Mouse (Mus musculus) CH12.LX (cell line): ENCODE data around the gene Gm49380. TPM values are rescaled to one million over a fixed set of nuclear protein-coding genes. Genes with fewer than 3 reads are reported as not detected.
A peak's percentile ranks its signal among the peaks of the same experiment; 100 is the strongest.

Source experiments
- DNase-seq: peaks from one replicate; pipeline ENCODE4 v3.0.0-alpha.2; 2013; ENCODE audit errors: extremely low read depth
- H3K27ac ChIP-seq: 2 replicates; pipeline ENCODE4 v1.5.1; 2012; ENCODE audit warnings: low read depth, mild to moderate bottlenecking, control low read depth, moderate library complexity; ENCODE audit not compliant: insufficient read depth
- H3K27me3 ChIP-seq: replicated peaks from 2 replicates; pipeline ENCODE3; 2012; ENCODE audit warnings: inconsistent platforms
- H3K36me3 ChIP-seq, 2 experiments: replicated peaks in 1 of 2; 2 replicates each; pipeline versions ENCODE3 to v1.6.1; 2012; ENCODE audit warnings: inconsistent platforms in 1 of 2, low read length in 1 of 2, mild to moderate bottlenecking in 1 of 2, mixed read lengths in 1 of 2, moderate library complexity in 1 of 2; ENCODE audit not compliant: control insufficient read depth in 1 of 2, insufficient read depth in 1 of 2
- H3K4me1 ChIP-seq, 2 experiments: 2 replicates each; pipeline ENCODE4 v1.6.1; 2012; ENCODE audit warnings: inconsistent platforms in 1 of 2, moderate library complexity in 1 of 2; ENCODE audit not compliant: insufficient read depth in 2 of 2, control insufficient read depth in 1 of 2
- H3K4me2 ChIP-seq: 2 replicates; pipeline ENCODE4 v1.6.1; 2012; ENCODE audit warnings: low read depth, mild to moderate bottlenecking, control low read depth; ENCODE audit not compliant: poor library complexity, insufficient read depth, severe bottlenecking
- H3K4me3 ChIP-seq, 3 experiments: fragments of 150-350 bp in 1 of 3; sonication (generic) in 1 of 3; replicated peaks in 1 of 3; 2 replicates each; pipeline versions ENCODE3 to v1.5.1; 2011 to 2012; ENCODE audit warnings: low read depth in 2 of 3, low read length in 2 of 3, mild to moderate bottlenecking in 2 of 3, moderate library complexity in 2 of 3, control low read depth in 1 of 3, improper control_type of control experiment in 1 of 3, inconsistent platforms in 1 of 3, mixed read lengths in 1 of 3; ENCODE audit not compliant: poor library complexity in 1 of 3
- H3K79me2 ChIP-seq: replicated peaks from 2 replicates; pipeline ENCODE4 v1.6.1; 2012; ENCODE audit warnings: mild to moderate bottlenecking, moderate library complexity; ENCODE audit not compliant: control insufficient read depth, poor library complexity, insufficient read depth, severe bottlenecking; ENCODE audit errors: extremely low read depth
- H3K9ac ChIP-seq: 2 replicates; pipeline ENCODE4 v1.6.1; 2012; ENCODE audit warnings: low read depth, mild to moderate bottlenecking, control low read depth, moderate library complexity; ENCODE audit not compliant: insufficient read depth
- H3K9me3 ChIP-seq: replicated peaks from 2 replicates; pipeline ENCODE3; 2012; ENCODE audit warnings: low read length, inconsistent platforms, mixed read lengths
- BHLHE40 ChIP-seq: IDR thresholded peaks from 2 replicates; pipeline ENCODE4 v1.6.1; 2011; ENCODE audit warnings: mild to moderate bottlenecking, low read depth, low read length, improper control_type of control experiment
- CHD1 ChIP-seq: IDR thresholded peaks from 2 replicates; pipeline ENCODE4 v1.6.1; 2012; ENCODE audit warnings: low read depth, low read length, improper control_type of control experiment, inconsistent platforms
- CTCF ChIP-seq, 2 experiments: IDR thresholded peaks in 1 of 2; conservative IDR thresholded peaks in 1 of 2; 2 replicates each; pipeline ENCODE4 v1.5.1; 2011 to 2012; ENCODE audit warnings: low read depth in 2 of 2, low read length in 2 of 2, improper control_type of control experiment in 1 of 2, inconsistent platforms in 1 of 2, mild to moderate bottlenecking in 1 of 2, moderate library complexity in 1 of 2
- E2F4 ChIP-seq: IDR thresholded peaks from 2 replicates; pipeline ENCODE4 v1.6.1; 2011; ENCODE audit warnings: low read depth, low read length, improper control_type of control experiment; ENCODE audit not compliant: insufficient replicate concordance
- EP300 ChIP-seq: IDR thresholded peaks from 2 replicates; pipeline ENCODE4 v1.6.1; 2011; ENCODE audit warnings: low read length, improper control_type of control experiment
- GABPA ChIP-seq: IDR thresholded peaks from 2 replicates; pipeline ENCODE4 v1.6.1; 2012; ENCODE audit warnings: low read depth, low read length, improper control_type of control experiment, inconsistent platforms; ENCODE audit not compliant: insufficient replicate concordance
- JUN ChIP-seq: IDR thresholded peaks from 2 replicates; pipeline ENCODE4 v1.6.1; 2011; ENCODE audit warnings: low read depth, mild to moderate bottlenecking, low read length, improper control_type of control experiment, moderate library complexity; ENCODE audit not compliant: insufficient read depth
- MEF2A ChIP-seq: IDR thresholded peaks from 2 replicates; pipeline ENCODE4 v1.6.1; 2014; ENCODE audit warnings: low read depth, mild to moderate bottlenecking, inconsistent platforms, low read length, improper control_type of control experiment, borderline replicate concordance
- MXI1 ChIP-seq: IDR thresholded peaks from 2 replicates; pipeline ENCODE4 v1.6.1; 2011; ENCODE audit warnings: mild to moderate bottlenecking, low read depth, low read length, improper control_type of control experiment
- NELFE ChIP-seq: IDR thresholded peaks from 2 replicates; pipeline ENCODE4 v1.6.1; 2011; ENCODE audit warnings: low read depth, low read length, improper control_type of control experiment
- NRF1 ChIP-seq: IDR thresholded peaks from 2 replicates; pipeline ENCODE4 v1.6.1; 2014; ENCODE audit warnings: low read depth, mild to moderate bottlenecking, inconsistent platforms, low read length, improper control_type of control experiment, moderate library complexity
- POLR2A ChIP-seq: IDR thresholded peaks from 2 replicates; pipeline ENCODE4 v1.6.1; 2011; ENCODE audit warnings: low read depth, mild to moderate bottlenecking, improper control_type of control experiment, low read length
- POLR2AphosphoS2 ChIP-seq: IDR thresholded peaks from 2 replicates; pipeline ENCODE4 v1.6.1; 2011; ENCODE audit warnings: low read depth, low read length, improper control_type of control experiment
- SMC3 ChIP-seq: IDR thresholded peaks from 2 replicates; pipeline ENCODE4 v1.6.1; 2011; ENCODE audit warnings: low read depth, low read length, improper control_type of control experiment
- UBTF ChIP-seq: IDR thresholded peaks from 2 replicates; pipeline ENCODE4 v1.6.1; 2012; ENCODE audit warnings: low read depth, mild to moderate bottlenecking, inconsistent platforms, low read length, improper control_type of control experiment, moderate library complexity
- USF1 ChIP-seq: IDR thresholded peaks from 2 replicates; pipeline ENCODE4 v1.6.1; 2014; ENCODE audit warnings: low read depth, mild to moderate bottlenecking, inconsistent platforms, low read length, improper control_type of control experiment
- ZKSCAN1 ChIP-seq: IDR thresholded peaks from 2 replicates; pipeline ENCODE4 v1.6.1; 2012; ENCODE audit warnings: low read depth, inconsistent platforms, low read length, improper control_type of control experiment, borderline replicate concordance
- ZNF384 ChIP-seq: IDR thresholded peaks from 2 replicates; pipeline ENCODE4 v1.6.1; 2012; ENCODE audit warnings: low read depth, low read length, improper control_type of control experiment, inconsistent platforms
- dilution Hi-C: fragments of 300-500 bp; cut with MboI; formaldehyde crosslinking; loops from 2 replicates; pipeline ENCODE4 v1.14.3; 2020; ENCODE audit warnings: low sequenced_read_pairs; ENCODE audit not compliant: extremely low pct_unique_long_range_greater_than_20kb, extremely low pct_ligation_motif_present
- in situ Hi-C: fragments of 300-500 bp; cut with MboI; formaldehyde crosslinking; loops from 3 replicates; pipeline ENCODE4 v1.14.3; 2019; ENCODE audit warnings: low sequenced_read_pairs, low pct_ligation_motif_present, low pct_unique_long_range_greater_than_20kb, mixed read lengths
- polyA plus RNA-seq: library from polyadenylated mRNA; unstranded; fragments of >175 nt; gene quantifications from 2 replicates; pipeline ENCODE4 v1.2.1, GENCODE M21; 2012; ENCODE audit warnings: low read depth; ENCODE audit not compliant: insufficient read length
- total RNA-seq, 2 experiments: library from RNA; depleted of rRNA; stranded (reverse); fragments of 300-350 nt in 1 of 2; fragments of >200 nt in 1 of 2; gene quantifications; 2 replicates each; pipeline ENCODE4 v1.2.3; 2012 to 2014

Gene Gm49380
- total and polyA plus RNA-seq, 3 experiments: not detected

DNA sequence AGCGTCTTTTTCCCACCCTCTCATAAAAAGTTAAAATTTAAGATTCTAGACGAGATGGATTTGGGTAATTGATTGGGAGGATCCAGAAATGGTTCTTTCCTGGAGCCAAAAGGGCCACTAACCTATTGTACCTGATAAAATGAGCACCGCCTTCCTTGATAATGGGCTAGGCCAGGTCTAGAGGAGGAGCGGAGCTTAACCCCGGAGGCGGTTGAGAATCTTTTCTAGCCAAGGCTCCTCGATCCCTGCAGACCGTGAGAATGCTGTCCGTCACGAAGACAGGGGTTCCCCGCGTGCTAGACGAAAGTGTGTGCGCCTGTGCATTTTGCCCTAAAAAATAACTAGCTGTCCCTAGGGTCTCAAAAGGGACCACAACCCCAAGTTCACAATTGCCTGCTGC is 29.1 kb downstream of the Gm49380 start:
- Histone ChIP-seq H3K4me2 (peak overlapping the region; percentile 63), H3K36me3 (no peaks in the 10 kb centered on the region), H3K9ac (no peak overlapping the region), H3K27ac (no peak overlapping the region), H3K9me3 (no peaks in the 10 kb centered on the region), H3K4me1 (peaks cover 16 to 49% of the 10 kb centered on the region in 2 experiments), H3K4me3 (no peak overlapping the region), H3K27me3 (peaks cover 60% of the 10 kb centered on the region), H3K79me2 (no peaks in the 10 kb centered on the region)
- no peak for TF ChIP-seq POLR2AphosphoS2
- no peak for TF ChIP-seq NRF1
- TF ChIP-seq CTCF (conservative IDR thresholded peaks at IDR 0.05 in 1 of 2, IDR thresholded peaks at IDR 0.05 in 1 of 2; ENCODE audit: low read depth in 2 of 2, low read length in 2 of 2): no peak
- no peak for TF ChIP-seq UBTF
- no peak for TF ChIP-seq NELFE
- TF ChIP-seq MXI1: no peak
- TF ChIP-seq ZNF384: no peak
- no peak for TF ChIP-seq USF1
- TF ChIP-seq MEF2A: no peak
- no peak for TF ChIP-seq JUN
- no peak for TF ChIP-seq POLR2A
- no peak for TF ChIP-seq ZKSCAN1
- no peak for TF ChIP-seq EP300
- no peak for TF ChIP-seq E2F4
- TF ChIP-seq CHD1: no peak
- no peak for TF ChIP-seq GABPA
- no peak for DNase-seq
- dilution Hi-C loops (no loop called here), in situ Hi-C loops (no loop called here)

DNA sequence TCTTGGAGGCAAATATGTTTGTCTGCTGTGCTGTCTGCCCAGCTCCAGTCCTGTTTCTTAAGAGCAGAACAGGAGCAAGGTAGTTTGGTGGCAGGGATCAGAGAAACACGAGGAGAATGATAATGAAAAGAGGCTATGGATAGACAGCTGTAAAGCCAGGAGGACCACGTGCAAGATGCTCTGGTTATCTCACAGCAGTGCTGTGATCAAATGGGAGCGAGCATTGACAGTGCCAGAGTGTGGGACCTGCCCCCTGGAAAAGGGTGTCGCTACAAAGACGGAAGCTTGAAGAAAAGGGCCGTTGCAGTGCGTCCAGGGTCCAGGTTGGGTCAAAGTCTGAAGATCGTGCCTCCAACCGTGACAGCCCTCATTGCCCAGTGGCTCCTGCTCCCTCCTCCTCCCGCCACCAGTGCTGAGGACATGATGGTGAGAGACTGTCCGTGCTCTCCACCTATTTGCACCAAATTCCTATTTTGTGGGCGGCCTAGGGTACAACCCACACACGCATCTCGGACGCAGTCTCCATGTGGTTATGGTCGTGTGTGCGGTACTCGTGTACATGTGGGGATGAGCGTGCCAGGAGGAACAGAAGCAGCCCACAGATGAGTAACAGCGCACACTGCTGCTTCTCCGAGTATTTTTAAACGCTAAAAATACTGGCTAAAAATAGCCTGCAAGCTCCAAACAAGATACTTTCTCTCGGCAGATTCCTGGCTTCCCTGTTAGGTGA is 29.7 kb downstream of the Gm49380 start:
- Histone ChIP-seq H3K27me3 (peaks cover 60% of the 10 kb centered on the region), H3K9me3 (no peaks in the 10 kb centered on the region), H3K4me1 (peaks cover 10 to 45% of the 10 kb centered on the region in 2 experiments), H3K79me2 (no peaks in the 10 kb centered on the region), H3K4me2 (no peak overlapping the region), H3K27ac (no peak overlapping the region), H3K36me3 (no peaks in the 10 kb centered on the region), H3K9ac (no peak overlapping the region), H3K4me3 (no peak overlapping the region)
- DNase-seq: no peak
- TF ChIP-seq SMC3 (no peak), E2F4 (no peak), BHLHE40 (no peak)
- dilution Hi-C loops: no loop called here
- in situ Hi-C loops: no loop called here
